Mouse (Mus musculus) brain, embryonic 14.5 days (tissue): ENCODE measurements around the gene 2310046K23Rik.

Experiments used
- CTCF ChIP-seq: fragments of 200-500 bp; IDR thresholded peaks from 2 replicates; pipeline ENCODE4 v1.5.1; 2012; ENCODE audit warnings: inconsistent platforms, mild to moderate bottlenecking, moderate library complexity, borderline replicate concordance; ENCODE audit not compliant: insufficient read depth, insufficient read length; ENCODE audit errors: extremely low read depth
- POLR2A ChIP-seq: fragments of 200-500 bp; IDR thresholded peaks from 2 replicates; pipeline ENCODE4 v1.6.1; 2012; ENCODE audit warnings: mild to moderate bottlenecking, inconsistent platforms, borderline replicate concordance; ENCODE audit not compliant: poor library complexity, insufficient read depth, insufficient read length, severe bottlenecking; ENCODE audit errors: extremely low read depth

DNA sequence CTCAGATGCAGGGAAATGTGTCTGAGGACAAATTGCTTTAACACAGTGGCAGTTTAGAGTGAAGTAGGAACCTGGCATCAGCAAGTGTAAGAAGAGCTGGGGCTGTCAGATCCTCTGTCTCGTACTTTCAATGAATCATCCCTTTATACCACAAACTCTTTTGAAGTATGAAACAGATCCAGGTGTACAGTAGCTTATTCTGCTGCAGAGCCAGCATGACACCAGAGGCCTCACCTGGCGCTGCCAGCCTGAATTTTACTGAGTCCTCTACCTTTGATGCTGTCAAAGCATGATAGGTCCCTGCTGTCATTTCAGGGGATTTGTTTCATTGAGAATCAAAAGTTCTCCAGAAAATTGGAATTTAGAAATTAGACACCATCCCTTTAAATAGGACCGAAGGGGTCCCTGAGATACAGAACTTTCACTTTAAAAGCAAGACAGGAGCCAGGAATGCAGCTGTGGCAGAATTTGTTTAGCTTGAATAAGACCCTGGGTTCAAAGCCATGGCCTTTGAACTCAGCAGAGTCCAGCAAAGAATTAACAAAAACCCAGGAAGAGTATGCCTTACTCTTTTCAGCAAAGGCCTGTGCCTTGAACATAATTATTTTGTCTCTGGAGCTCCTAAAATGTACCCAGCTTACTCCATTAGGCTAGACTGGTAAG, 49.0 kb upstream of the 2310046K23Rik start:
- no peak for TF ChIP-seq CTCF
- no peak for TF ChIP-seq POLR2A
